Mouse (Mus musculus): ENCODE measurements around the gene Tmem170. TPM values are rescaled to one million over a fixed set of nuclear protein-coding genes. Genes with fewer than 3 reads are reported as not detected.

The Tmem170 gene
- total RNA-seq, 1 experiment, result 12.1 TPM

DNA sequence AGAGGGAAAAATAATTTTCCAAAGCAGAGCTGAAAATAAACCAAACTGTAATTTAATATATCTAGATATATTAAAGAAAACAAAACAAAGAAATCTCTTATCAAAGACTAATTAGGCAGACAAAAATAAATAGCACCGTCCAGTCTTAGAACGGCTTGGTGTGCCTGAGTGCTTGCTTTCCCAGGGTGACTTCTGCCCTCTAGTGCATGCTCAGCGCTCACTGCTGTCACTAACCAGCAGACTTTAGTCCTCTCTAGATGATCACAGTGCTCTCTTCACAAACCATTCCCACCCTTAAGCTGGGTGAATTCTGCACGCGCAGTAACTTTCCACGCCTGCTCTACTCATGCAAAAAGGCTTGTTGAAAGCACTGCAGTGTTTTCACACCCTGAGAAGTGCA is 51.3 kb downstream of the Tmem170 start:
- no peaks in the 10 kb centered on the region for H3K9me3 ChIP-seq (ENCODE audit: control insufficient read depth, insufficient read depth, low read depth, low read length)
- no peak for TF ChIP-seq CHD2 (IDR thresholded peaks at IDR 0.05; ENCODE audit: low read depth, low read length)
- no peak for TF ChIP-seq ZC3H11A (IDR thresholded peaks at IDR 0.05; ENCODE audit: borderline replicate concordance, low read depth, low read length)
- TF ChIP-seq ZNF384 (IDR thresholded peaks at IDR 0.05; ENCODE audit: low read depth, low read length), result no peak
- no peak for TF ChIP-seq HCFC1 (IDR thresholded peaks at IDR 0.05; ENCODE audit: borderline replicate concordance, insufficient read depth, low read length)
- no peak for TF ChIP-seq MAFK (IDR thresholded peaks at IDR 0.05; ENCODE audit: insufficient read depth, low read depth, low read length)
- no peak overlapping the region for H3K9ac ChIP-seq (ENCODE audit: insufficient read depth, low read depth, low read length, poor library complexity, severe bottlenecking)
- H3K27ac ChIP-seq (ENCODE audit: insufficient read depth, low read depth, low read length, poor library complexity, severe bottlenecking), result no peak overlapping the region
- H3K4me1 ChIP-seq (ENCODE audit: control insufficient read depth in 2 of 2, insufficient read depth in 2 of 2, low read length in 2 of 2, poor library complexity in 1 of 2), result peaks cover 1 to 2% of the 10 kb centered on the region in 2 experiments; a peak in 1 of 4 replicates
- DNase-seq (ENCODE audit: low read depth, low spot score), result no peak
- no peak overlapping the region for H3K4me3 ChIP-seq (ENCODE audit: insufficient read depth in 1 of 2, low read depth in 1 of 2, low read length in 2 of 2, poor library complexity in 1 of 2, severe bottlenecking in 1 of 2)
- H3K36me3 ChIP-seq (ENCODE audit: control insufficient read depth, insufficient read depth, low read length, poor library complexity, severe bottlenecking), result peaks cover 23% of the 10 kb centered on the region
- in situ Hi-C loops (cut with MboI; ENCODE audit: low sequenced_read_pairs in 2 of 2, unreplicated experiment in 2 of 2), result no loop called here

DNA sequence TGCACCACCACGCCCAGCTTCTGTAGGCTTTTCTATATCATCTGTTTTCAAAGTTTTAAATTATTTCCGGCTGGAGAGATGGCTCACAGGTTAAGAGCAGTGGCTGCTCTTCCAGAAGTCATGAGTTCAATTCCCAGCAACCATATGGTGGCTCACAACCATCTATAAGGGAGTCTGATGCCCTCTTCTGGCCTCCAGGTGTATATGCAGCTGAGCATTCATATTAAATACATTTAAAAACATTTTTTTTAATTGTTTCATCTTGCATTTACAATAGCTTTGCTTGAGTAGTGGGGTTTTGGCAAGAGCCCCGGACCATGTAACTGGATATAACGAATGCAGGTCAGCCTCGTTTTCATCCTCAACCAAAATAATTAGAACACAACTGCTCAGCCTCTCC is 52.2 kb downstream of the Tmem170 start:
- TF ChIP-seq ZNF384 (IDR thresholded peaks at IDR 0.05; ENCODE audit: low read depth, low read length) (no peak), MAFK (IDR thresholded peaks at IDR 0.05; ENCODE audit: insufficient read depth, low read depth, low read length) (no peak), HCFC1 (IDR thresholded peaks at IDR 0.05; ENCODE audit: borderline replicate concordance, insufficient read depth, low read length) (no peak), ZC3H11A (IDR thresholded peaks at IDR 0.05; ENCODE audit: borderline replicate concordance, low read depth, low read length) (peak; percentile 28; the same call in 1 of the 2 replicates), CHD2 (IDR thresholded peaks at IDR 0.05; ENCODE audit: low read depth, low read length) (no peak)
- in situ Hi-C loops (cut with MboI; ENCODE audit: low sequenced_read_pairs in 2 of 2, unreplicated experiment in 2 of 2), result no loop called here
- Histone ChIP-seq H3K36me3 (ENCODE audit: control insufficient read depth, insufficient read depth, low read length, poor library complexity, severe bottlenecking) (peaks cover 26% of the 10 kb centered on the region), H3K9ac (ENCODE audit: insufficient read depth, low read depth, low read length, poor library complexity, severe bottlenecking) (no peak overlapping the region), H3K4me3 (ENCODE audit: insufficient read depth in 1 of 2, low read depth in 1 of 2, low read length in 2 of 2, poor library complexity in 1 of 2, severe bottlenecking in 1 of 2) (no peak overlapping the region), H3K27ac (ENCODE audit: insufficient read depth, low read depth, low read length, poor library complexity, severe bottlenecking) (no peak overlapping the region), H3K4me1 (ENCODE audit: control insufficient read depth in 2 of 2, insufficient read depth in 2 of 2, low read length in 2 of 2, poor library complexity in 1 of 2) (peaks cover 1 to 2% of the 10 kb centered on the region in 2 experiments; a peak in 2 of 4 replicates), H3K9me3 (ENCODE audit: control insufficient read depth, insufficient read depth, low read depth, low read length) (no peaks in the 10 kb centered on the region)
- no peak for DNase-seq (ENCODE audit: low read depth, low spot score)

DNA sequence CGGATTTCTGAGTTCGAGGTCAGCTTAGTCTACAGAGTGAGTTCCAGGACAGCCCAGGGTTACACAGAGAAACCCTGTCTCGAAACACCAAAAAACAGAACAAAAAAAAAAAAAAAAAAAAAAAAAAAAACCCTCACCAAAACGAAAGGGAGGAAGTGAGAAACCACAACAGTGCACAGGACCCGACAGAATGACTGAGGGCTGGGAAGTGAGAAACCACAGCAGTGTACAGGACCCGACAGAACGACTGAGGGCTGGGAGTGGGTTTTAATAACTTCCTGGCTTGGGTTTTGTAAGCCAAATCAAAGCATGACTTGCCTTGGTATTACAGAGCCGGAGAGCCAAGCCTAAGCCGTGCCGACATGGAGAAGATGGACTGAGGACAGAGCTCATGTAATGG is 55.4 kb downstream of the Tmem170 start:
- no peak for DNase-seq (ENCODE audit: low read depth, low spot score)
- in situ Hi-C loops (cut with MboI; ENCODE audit: low sequenced_read_pairs in 2 of 2, unreplicated experiment in 2 of 2), result no loop called here
- H3K36me3 ChIP-seq (ENCODE audit: control insufficient read depth, insufficient read depth, low read length, poor library complexity, severe bottlenecking), result peaks cover 22% of the 10 kb centered on the region
- H3K9ac ChIP-seq (ENCODE audit: insufficient read depth, low read depth, low read length, poor library complexity, severe bottlenecking), result no peak overlapping the region
- peaks cover 1 to 2% of the 10 kb centered on the region in 2 experiments; a peak in 2 of 4 replicates for H3K4me1 ChIP-seq (ENCODE audit: control insufficient read depth in 2 of 2, insufficient read depth in 2 of 2, low read length in 2 of 2, poor library complexity in 1 of 2)
- H3K4me3 ChIP-seq (ENCODE audit: insufficient read depth in 1 of 2, low read depth in 1 of 2, low read length in 2 of 2, poor library complexity in 1 of 2, severe bottlenecking in 1 of 2), result no peak overlapping the region
- no peak overlapping the region for H3K27ac ChIP-seq (ENCODE audit: insufficient read depth, low read depth, low read length, poor library complexity, severe bottlenecking)
- TF ChIP-seq ZNF384 (IDR thresholded peaks at IDR 0.05; ENCODE audit: low read depth, low read length) (0 out of 2 replicates have a peak, but pooled peaks have one; percentile 27), HCFC1 (IDR thresholded peaks at IDR 0.05; ENCODE audit: borderline replicate concordance, insufficient read depth, low read length) (no peak), CHD2 (IDR thresholded peaks at IDR 0.05; ENCODE audit: low read depth, low read length) (no peak), ZC3H11A (IDR thresholded peaks at IDR 0.05; ENCODE audit: borderline replicate concordance, low read depth, low read length) (no peak), MAFK (IDR thresholded peaks at IDR 0.05; ENCODE audit: insufficient read depth, low read depth, low read length) (no peak)
- no peaks in the 10 kb centered on the region for H3K9me3 ChIP-seq (ENCODE audit: control insufficient read depth, insufficient read depth, low read depth, low read length)

DNA sequence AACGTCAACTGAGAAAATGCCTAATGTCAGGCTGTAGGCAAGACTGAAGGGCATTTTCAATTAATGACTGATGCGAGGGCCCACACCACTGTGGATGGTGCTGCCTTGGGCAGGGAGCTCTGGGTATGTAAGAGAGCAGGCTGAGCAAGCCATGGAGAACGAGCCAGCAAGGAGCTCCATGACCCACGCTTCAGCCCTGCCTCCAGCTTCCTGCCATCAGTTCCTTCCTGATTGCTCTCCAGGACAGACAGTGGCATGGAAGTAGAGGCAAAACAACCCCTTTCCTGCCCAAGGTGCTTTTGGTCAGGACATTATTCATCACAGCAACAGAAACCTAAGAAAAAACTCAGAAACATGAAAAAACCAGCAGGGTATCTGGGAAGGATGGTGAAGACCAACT is 55.9 kb downstream of the Tmem170 start:
- H3K9ac ChIP-seq (ENCODE audit: insufficient read depth, low read depth, low read length, poor library complexity, severe bottlenecking), result no peak overlapping the region
- peaks cover 22% of the 10 kb centered on the region for H3K36me3 ChIP-seq (ENCODE audit: control insufficient read depth, insufficient read depth, low read length, poor library complexity, severe bottlenecking)
- H3K4me3 ChIP-seq (ENCODE audit: insufficient read depth in 1 of 2, low read depth in 1 of 2, low read length in 2 of 2, poor library complexity in 1 of 2, severe bottlenecking in 1 of 2), result no peak overlapping the region
- no peak for TF ChIP-seq ZNF384 (IDR thresholded peaks at IDR 0.05; ENCODE audit: low read depth, low read length)
- no peak for TF ChIP-seq ZC3H11A (IDR thresholded peaks at IDR 0.05; ENCODE audit: borderline replicate concordance, low read depth, low read length)
- TF ChIP-seq HCFC1 (IDR thresholded peaks at IDR 0.05; ENCODE audit: borderline replicate concordance, insufficient read depth, low read length), result no peak
- TF ChIP-seq MAFK (IDR thresholded peaks at IDR 0.05; ENCODE audit: insufficient read depth, low read depth, low read length), result no peak
- no peak for TF ChIP-seq CHD2 (IDR thresholded peaks at IDR 0.05; ENCODE audit: low read depth, low read length)
- in situ Hi-C loops (cut with MboI; ENCODE audit: low sequenced_read_pairs in 2 of 2, unreplicated experiment in 2 of 2), result no loop called here
- no peaks in the 10 kb centered on the region for H3K9me3 ChIP-seq (ENCODE audit: control insufficient read depth, insufficient read depth, low read depth, low read length)
- no peak overlapping the region for H3K27ac ChIP-seq (ENCODE audit: insufficient read depth, low read depth, low read length, poor library complexity, severe bottlenecking)
- no peak for DNase-seq (ENCODE audit: low read depth, low spot score)
- H3K4me1 ChIP-seq (ENCODE audit: control insufficient read depth in 2 of 2, insufficient read depth in 2 of 2, low read length in 2 of 2, poor library complexity in 1 of 2), result peaks cover 2 to 3% of the 10 kb centered on the region in 2 experiments; a peak in 3 of 4 replicates
